ENCODE assay signal across 25 mouse cellular contexts in genomic region chr17:32067541-32067940, GRCm38 (mm10). TPM values are rescaled to one million over a fixed set of nuclear protein-coding genes. Genes with fewer than 3 reads are reported as not detected.
DNase-seq lines count a peak whose midpoint lies in the region; ATAC-seq and TF ChIP-seq lines count a peak whose summit lies in the region.
"Had no signal": no experiment of that assay in that cellular context is flagged by ENCODE, and none has a peak within 500 bp of the region (broad histone marks: within the 10 kb centered on the region; RNA-seq: fewer than 3 reads in every experiment).

No protein-coding gene starts in this region.

- peak; percentile 30 for DNase-seq in lung, postnatal 0 days (ENCODE audit: low spot score)
- no peak for DNase-seq in lung, postnatal 36 days
- DNase-seq in CH12.LX (ENCODE audit: extremely low read depth) = peak; percentile 54
- peak; percentile 74 for DNase-seq in induced T-regulatory cell, adult 2 months (ENCODE audit: low read depth)
- peak; percentile 24 for DNase-seq in yolk sac, embryonic 10.5 days (ENCODE audit: low spot score)
- no peak for DNase-seq in forebrain, embryonic 10.5 days (ENCODE audit: extremely low spot score, low spot score)
- DNase-seq in spleen, postnatal 14 days (ENCODE audit: low spot score in 2 of 2) = no peak
- DNase-seq: adrenal gland, adult 2 months; cerebellum, adult 9-10 months; gastrocnemius, postnatal 25 days; heart, adult 2 months; kidney, adult 8-10 months; kidney, postnatal 25 days; liver, embryonic 13.5 days; lung, embryonic 14.5 days; right cerebral cortex, postnatal 4 days had no signal

- TF ChIP-seq RAD21 in CH12.LX (IDR thresholded peaks at IDR 0.05; ENCODE audit: low read depth, low read length) = no peak

- TF ChIP-seq EP300 in lung, postnatal 0 days (IDR thresholded peaks at IDR 0.05) = no peak
- TF ChIP-seq EP300 in CH12.LX (IDR thresholded peaks at IDR 0.05; ENCODE audit: low read length) = no peak; the same call in 1 of the 2 replicates

- TF ChIP-seq CTCF in lung, postnatal 0 days (IDR thresholded peaks at IDR 0.05) = no peak
- TF ChIP-seq CTCF in CH12.LX (conservative IDR thresholded peaks at IDR 0.05 in 1 of 2, IDR thresholded peaks at IDR 0.05 in 1 of 2; ENCODE audit: low read depth in 2 of 2, low read length in 2 of 2) = peak in 1 of 2 experiments; percentile 19; a peak in 2 of 4 replicates

- in situ Hi-C loops in CH12.LX (cut with MboI; ENCODE audit: low pct_ligation_motif_present, low pct_unique_long_range_greater_than_20kb, low sequenced_read_pairs) = no loop called here

- H3K27me3 ChIP-seq in lung, postnatal 0 days (replicated peaks; ENCODE audit: insufficient read depth, low read length) = no peaks in the 10 kb centered on the region
- H3K27me3 ChIP-seq in CH12.LX (replicated peaks) = no peaks in the 10 kb centered on the region
- no peaks in the 10 kb centered on the region for H3K27me3 ChIP-seq in forebrain, embryonic 10.5 days (ENCODE audit: poor library complexity, severe bottlenecking)
- H3K27me3 ChIP-seq: embryonic facial prominence, embryonic 12.5 days; forebrain, embryonic 15.5 days; heart, embryonic 15.5 days; limb, embryonic 13.5 days; liver, embryonic 13.5 days; midbrain, embryonic 12.5 days had no signal

- dilution Hi-C loops in CH12.LX (cut with MboI; ENCODE audit: extremely low pct_ligation_motif_present, extremely low pct_unique_long_range_greater_than_20kb, low sequenced_read_pairs) = no loop called here

- H3K27ac ChIP-seq in lung, postnatal 0 days (ENCODE audit: low read length) = no peak overlapping the region
- H3K27ac ChIP-seq in CH12.LX (ENCODE audit: insufficient read depth, low read depth) = no peak overlapping the region
- H3K27ac ChIP-seq in forebrain, embryonic 10.5 days = no peak overlapping the region
- H3K27ac ChIP-seq: embryonic facial prominence, embryonic 12.5 days; forebrain, embryonic 15.5 days; heart, adult 2 months; heart, embryonic 15.5 days; hindbrain, embryonic 10.5 days; hindbrain, postnatal 0 days; limb, embryonic 13.5 days; liver, embryonic 13.5 days; macrophage; midbrain, embryonic 12.5 days had no signal

- H3K4me2 ChIP-seq in lung, postnatal 0 days (replicated peaks; ENCODE audit: low read depth, low read length) = no peak overlapping the region
- no peak overlapping the region for H3K4me2 ChIP-seq in CH12.LX (ENCODE audit: insufficient read depth, low read depth, poor library complexity, severe bottlenecking)
- H3K4me2 ChIP-seq: embryonic facial prominence, embryonic 12.5 days; forebrain, embryonic 15.5 days; heart, embryonic 15.5 days; limb, embryonic 13.5 days; liver, embryonic 13.5 days; lung, embryonic 14.5 days; midbrain, embryonic 12.5 days had no signal

- WGBS in lung, postnatal 0 days = 55% methylated on average over 9 of the region's 9 CpGs
- WGBS in forebrain, embryonic 10.5 days = 83% methylated on average over 9 of the region's 9 CpGs

- H3K79me2 ChIP-seq in CH12.LX (replicated peaks; ENCODE audit: control insufficient read depth, extremely low read depth, insufficient read depth, poor library complexity, severe bottlenecking) = no peaks in the 10 kb centered on the region

- H3K4me1 ChIP-seq in lung, postnatal 0 days (ENCODE audit: insufficient read depth, low read depth, low read length) = no peaks in the 10 kb centered on the region
- peaks cover 0 to 8% of the 10 kb centered on the region in 2 experiments; a peak in 2 of 4 replicates for H3K4me1 ChIP-seq in CH12.LX (ENCODE audit: control insufficient read depth in 1 of 2, insufficient read depth in 2 of 2)
- peaks cover 12% of the 10 kb centered on the region for H3K4me1 ChIP-seq in forebrain, embryonic 10.5 days
- H3K4me1 ChIP-seq: embryonic facial prominence, embryonic 12.5 days; forebrain, embryonic 15.5 days; midbrain, embryonic 12.5 days had no signal

- H3K9ac ChIP-seq in lung, postnatal 0 days (replicated peaks; ENCODE audit: low read depth) = no peak overlapping the region
- H3K9ac ChIP-seq in CH12.LX (ENCODE audit: insufficient read depth, low read depth) = no peak overlapping the region
- H3K9ac ChIP-seq: embryonic facial prominence, embryonic 12.5 days; forebrain, embryonic 15.5 days; heart, embryonic 15.5 days; limb, embryonic 13.5 days; liver, embryonic 13.5 days; lung, embryonic 14.5 days; midbrain, embryonic 12.5 days had no signal

- no peaks in the 10 kb centered on the region for H3K36me3 ChIP-seq in lung, postnatal 0 days (ENCODE audit: insufficient read depth, low read length)
- peaks cover 0 to 15% of the 10 kb centered on the region in 2 experiments for H3K36me3 ChIP-seq in CH12.LX (replicated peaks in 1 of 2; ENCODE audit: control insufficient read depth in 1 of 2, insufficient read depth in 1 of 2, low read length in 1 of 2)
- H3K36me3 ChIP-seq in forebrain, embryonic 10.5 days (replicated peaks) = peaks cover 7% of the 10 kb centered on the region; the same call in 1 of the 2 replicates
- H3K36me3 ChIP-seq: embryonic facial prominence, embryonic 12.5 days; forebrain, embryonic 15.5 days; heart, embryonic 15.5 days; limb, embryonic 13.5 days; liver, embryonic 13.5 days had no signal

- no peak overlapping the region for H3K4me3 ChIP-seq in lung, postnatal 0 days (ENCODE audit: low read depth, low read length)
- H3K4me3 ChIP-seq in CH12.LX (replicated peaks in 1 of 3; ENCODE audit: low read depth in 2 of 3, low read length in 2 of 3, poor library complexity in 1 of 3) = no peak overlapping the region
- H3K4me3 ChIP-seq in forebrain, embryonic 10.5 days = no peak overlapping the region
- H3K4me3 ChIP-seq: embryonic facial prominence, embryonic 12.5 days; erythroblast, embryonic 14.5 days; forebrain, embryonic 15.5 days; heart, adult 2 months; heart, embryonic 15.5 days; hindbrain, embryonic 10.5 days; limb, embryonic 13.5 days; liver, embryonic 13.5 days; midbrain, embryonic 12.5 days had no signal

- no peak for ATAC-seq in lung, postnatal 0 days
- ATAC-seq: forebrain, embryonic 15.5 days; hindbrain, postnatal 0 days had no signal

- H3K9me3 ChIP-seq in lung, postnatal 0 days (ENCODE audit: low read length) = no peaks in the 10 kb centered on the region
- H3K9me3 ChIP-seq in CH12.LX (replicated peaks; ENCODE audit: low read length) = peaks cover 6% of the 10 kb centered on the region
- H3K9me3 ChIP-seq in forebrain, embryonic 10.5 days = peaks cover 9% of the 10 kb centered on the region; the same call in 1 of the 2 replicates
- H3K9me3 ChIP-seq: forebrain, embryonic 15.5 days; heart, embryonic 15.5 days; liver, embryonic 13.5 days; midbrain, embryonic 12.5 days had no signal

- TF ChIP-seq POLR2A in CH12.LX (IDR thresholded peaks at IDR 0.05; ENCODE audit: low read depth, low read length) = no peak

TF ChIP-seq in CH12.LX, 34 proteins besides CTCF, POLR2A, EP300 and RAD21:
- TF ChIP-seq JUN (IDR thresholded peaks at IDR 0.05; ENCODE audit: insufficient read depth, low read depth, low read length) (peak; percentile 46; the same call in 1 of the 2 replicates), ETS1 (conservative IDR thresholded peaks at IDR 0.05; ENCODE audit: low read depth, low read length) (0 out of 2 replicates have a peak, but pooled peaks have one; percentile 23), ELF1 (IDR thresholded peaks at IDR 0.05; ENCODE audit: low read depth, low read length) (peak; percentile 36; the same call in 1 of the 2 replicates), ZKSCAN1 (IDR thresholded peaks at IDR 0.05; ENCODE audit: borderline replicate concordance, low read depth, low read length) (no peak), HCFC1 (IDR thresholded peaks at IDR 0.05; ENCODE audit: low read depth, low read length) (no peak), JUND (conservative IDR thresholded peaks at IDR 0.05; ENCODE audit: low read depth, low read length) (peak; percentile 78)
TF ChIP-seq in CH12.LX: peak in this region for 4.

RNA-seq across cellular contexts. Expression of gene Hsf2bp, which starts 31.4 kb away (rescaled TPM):
- polyA plus RNA-seq in lung, postnatal 0 days (2015; fragmentation: Nextera tagmentation; extraction: Ambion mirVana) = 0.30 and 0.58 TPM in 2 replicates
- total RNA-seq in CH12.LX (2012; rRNA removed) (0.34 and 0.67 TPM in 2 replicates), CH12.LX (2014; rRNA removed) (0.75 and 1.2 TPM in 2 replicates)
- 1.0 and 1.4 TPM in 2 replicates for polyA plus RNA-seq in CH12.LX (2012; ENCODE audit: insufficient read length, low read depth)
- 0.38 and 0.52 TPM in 2 replicates for polyA plus RNA-seq in forebrain, embryonic 10.5 days (2016; fragmentation: Nextera tagmentation; extraction: Ambion mirVana)
- polyA plus RNA-seq: adrenal gland, adult 2 months; erythroblast, embryonic 14.5 days; macrophage had no signal

RNA-seq across cellular contexts. Expression of gene Rrp1b, which starts 31.6 kb away (rescaled TPM):
- 24.6 and 26.3 TPM in 2 replicates for polyA plus RNA-seq in lung, postnatal 0 days (2015; fragmentation: Nextera tagmentation; extraction: Ambion mirVana)
- total RNA-seq in CH12.LX (2012; rRNA removed) (76.7 and 99.1 TPM in 2 replicates), CH12.LX (2014; rRNA removed) (60.9 and 72.4 TPM in 2 replicates)
- 149 and 151 TPM in 2 replicates for polyA plus RNA-seq in CH12.LX (2012; ENCODE audit: insufficient read length, low read depth)
- polyA plus RNA-seq in forebrain, embryonic 10.5 days (2016; fragmentation: Nextera tagmentation; extraction: Ambion mirVana) = 107 and 109 TPM in 2 replicates

Comparison
In these comparisons a context has a peak if more than half of its experiments do, and no peak if none do; other contexts are left out.
1. DNase-seq: peak in lung, postnatal 0 days (single experiment), CH12.LX (single experiment), induced T-regulatory cell, adult 2 months (single experiment) and yolk sac, embryonic 10.5 days (single experiment); none in lung, postnatal 36 days (single experiment), forebrain, embryonic 10.5 days (single experiment) and spleen, postnatal 14 days (0 of 2).